ENCODE assay signal across 29 mouse cellular contexts in genomic region chr6:90397291-90397690, GRCm38 (mm10). TPM values are rescaled to one million over a fixed set of nuclear protein-coding genes. Genes with fewer than 3 reads are reported as not detected.
A peak's percentile ranks its signal among the peaks of the same experiment; 100 is the strongest.
DNase-seq lines count a peak whose midpoint lies in the region; ATAC-seq and TF ChIP-seq lines count a peak whose summit lies in the region.
"Had no signal": no experiment of that assay in that cellular context is flagged by ENCODE, and none has a peak within 500 bp of the region (broad histone marks: within the 10 kb centered on the region; RNA-seq: fewer than 3 reads in every experiment).

No protein-coding gene starts in this region.

- H3K27me3 ChIP-seq in liver, adult 2 months (ENCODE audit: control insufficient read depth, insufficient read depth, low read length), result no peaks in the 10 kb centered on the region
- no peaks in the 10 kb centered on the region for H3K27me3 ChIP-seq in liver, embryonic 12.5 days (replicated peaks)
- H3K27me3 ChIP-seq in intestine, postnatal 0 days (replicated peaks; ENCODE audit: control insufficient read depth, insufficient read depth, low read length), result no peaks in the 10 kb centered on the region
- no peaks in the 10 kb centered on the region for H3K27me3 ChIP-seq in liver, embryonic 16.5 days (ENCODE audit: control insufficient read depth, insufficient read depth, low read depth, low read length)
- H3K27me3 ChIP-seq: CH12.LX; embryonic facial prominence, embryonic 12.5 days; heart, embryonic 15.5 days; hindbrain, embryonic 12.5 days; midbrain, embryonic 13.5 days; neural tube, embryonic 13.5 days; stomach, embryonic 15.5 days had no signal

- peak overlapping the region; percentile 45 for H3K27ac ChIP-seq in liver, adult 2 months (replicated peaks; ENCODE audit: insufficient read depth, low read depth, low read length)
- no peak overlapping the region for H3K27ac ChIP-seq in liver, embryonic 12.5 days
- H3K27ac ChIP-seq in intestine, postnatal 0 days (ENCODE audit: low read depth, low read length), result no peak overlapping the region; the same call in 1 of the 2 replicates
- peak overlapping the region; percentile 2; the same call in 1 of the 2 replicates for H3K27ac ChIP-seq in liver, embryonic 16.5 days (ENCODE audit: low read length)
- H3K27ac ChIP-seq: embryonic facial prominence, embryonic 12.5 days; heart, embryonic 10.5 days; heart, embryonic 15.5 days; hindbrain, embryonic 12.5 days; hindbrain, postnatal 0 days; liver, embryonic 14.5 days; macrophage; midbrain, embryonic 13.5 days; neural tube, embryonic 13.5 days; stomach, embryonic 15.5 days had no signal

- ATAC-seq in liver, embryonic 12.5 days, result no peak; the same call in 1 of the 2 replicates
- ATAC-seq in intestine, postnatal 0 days, result peak; percentile 69
- peak; percentile 64 for ATAC-seq in liver, embryonic 16.5 days (ENCODE audit: low read depth)
- ATAC-seq in CD4-positive, CD25-positive, alpha-beta regulatory T cell, adult 4 months, result no peak
- ATAC-seq: forebrain, embryonic 14.5 days; hindbrain, postnatal 0 days; midbrain, embryonic 13.5 days had no signal

- no peak overlapping the region for H3K9ac ChIP-seq in liver, adult 2 months (ENCODE audit: low read depth, low read length)
- H3K9ac ChIP-seq in liver, embryonic 12.5 days, result no peak overlapping the region
- H3K9ac ChIP-seq in intestine, postnatal 0 days (ENCODE audit: low read depth, low read length), result no peak overlapping the region
- no peak overlapping the region for H3K9ac ChIP-seq in liver, embryonic 16.5 days (ENCODE audit: low read depth, low read length)
- H3K9ac ChIP-seq: embryonic facial prominence, embryonic 12.5 days; heart, embryonic 15.5 days; hindbrain, embryonic 12.5 days; liver, embryonic 14.5 days; midbrain, embryonic 13.5 days; neural tube, embryonic 13.5 days; stomach, embryonic 15.5 days had no signal

- H3K79me2 ChIP-seq in liver, adult 2 months (ENCODE audit: control insufficient read depth, insufficient read depth, low read length), result no peaks in the 10 kb centered on the region

- no peak overlapping the region for H3K4me3 ChIP-seq in liver, adult 2 months (ENCODE audit: insufficient read depth, low read depth, low read length)
- H3K4me3 ChIP-seq in liver, embryonic 12.5 days, result no peak overlapping the region
- no peak overlapping the region for H3K4me3 ChIP-seq in intestine, postnatal 0 days (ENCODE audit: low read depth, low read length)
- H3K4me3 ChIP-seq in liver, embryonic 16.5 days (ENCODE audit: low read depth, low read length), result no peak overlapping the region
- H3K4me3 ChIP-seq: embryonic facial prominence, embryonic 12.5 days; heart, embryonic 10.5 days; heart, embryonic 15.5 days; hindbrain, embryonic 12.5 days; midbrain, embryonic 13.5 days; neural tube, embryonic 13.5 days; stomach, embryonic 15.5 days had no signal

- 77% methylated on average over 3 of the region's 3 CpGs for WGBS in liver, adult 2 months
- WGBS in liver, embryonic 12.5 days (ENCODE audit: insufficient replicate concordance), result 78% methylated on average over 3 of the region's 3 CpGs
- 54% methylated on average over 3 of the region's 3 CpGs for WGBS in intestine, postnatal 0 days
- 74% methylated on average over 3 of the region's 3 CpGs for WGBS in liver, embryonic 16.5 days (ENCODE audit: insufficient replicate concordance)

- no peak for TF ChIP-seq CTCF in liver, adult 2 months (IDR thresholded peaks at IDR 0.05; ENCODE audit: low read depth, low read length)
- TF ChIP-seq CTCF in intestine, postnatal 0 days (IDR thresholded peaks at IDR 0.05; ENCODE audit: low read depth), result no peak

- intact Hi-C loops in heart, postnatal 14 days (cut with DNase I), result no loop called here

- peak; percentile 81 for DNase-seq in liver, adult 2 months (ENCODE audit: extremely low read depth, low read depth, low spot score)
- no peak for DNase-seq in lung, postnatal 4 days
- DNase-seq in heart, postnatal 14 days, result no peak
- DNase-seq: adrenal gland, adult 8-10 months; B cell, adult 2 months; cerebellum, adult 8-10 months; cerebellum, postnatal 25 days; gastrocnemius, postnatal 14 days; heart, adult 11 months; heart, postnatal 36 days; kidney, adult 8-10 months; thymus, postnatal 14 days had no signal

- peaks cover 33% of the 10 kb centered on the region for H3K4me1 ChIP-seq in liver, adult 2 months (ENCODE audit: control insufficient read depth, insufficient read depth, low read length)
- no peaks in the 10 kb centered on the region for H3K4me1 ChIP-seq in liver, embryonic 12.5 days
- peaks cover 3% of the 10 kb centered on the region; the same call in 1 of the 2 replicates for H3K4me1 ChIP-seq in intestine, postnatal 0 days (replicated peaks; ENCODE audit: control insufficient read depth, insufficient read depth, low read length)
- H3K4me1 ChIP-seq in liver, embryonic 16.5 days (ENCODE audit: control insufficient read depth, low read depth, low read length), result no peaks in the 10 kb centered on the region; the same call in 1 of the 2 replicates
- H3K4me1 ChIP-seq: embryonic facial prominence, embryonic 12.5 days; heart, embryonic 15.5 days; hindbrain, embryonic 12.5 days; midbrain, embryonic 13.5 days; neural tube, embryonic 13.5 days; stomach, embryonic 15.5 days had no signal

- H3K4me2 ChIP-seq in liver, embryonic 12.5 days, result no peak overlapping the region
- H3K4me2 ChIP-seq in intestine, postnatal 0 days (replicated peaks; ENCODE audit: low read depth), result no peak overlapping the region
- no peak overlapping the region for H3K4me2 ChIP-seq in liver, embryonic 16.5 days (ENCODE audit: low read depth, low read length)
- H3K4me2 ChIP-seq: embryonic facial prominence, embryonic 12.5 days; heart, embryonic 15.5 days; hindbrain, embryonic 12.5 days; midbrain, embryonic 13.5 days; neural tube, embryonic 13.5 days; stomach, embryonic 15.5 days had no signal

- peaks cover 12% of the 10 kb centered on the region for H3K36me3 ChIP-seq in liver, adult 2 months (ENCODE audit: control insufficient read depth, insufficient read depth, low read length)
- H3K36me3 ChIP-seq in liver, embryonic 12.5 days, result peaks cover 34% of the 10 kb centered on the region
- H3K36me3 ChIP-seq in intestine, postnatal 0 days (ENCODE audit: control insufficient read depth, insufficient read depth), result peaks cover 37% of the 10 kb centered on the region
- H3K36me3 ChIP-seq in liver, embryonic 16.5 days (ENCODE audit: control insufficient read depth, insufficient read depth), result peaks cover 13% of the 10 kb centered on the region; the same call in 1 of the 2 replicates

- H3K9me3 ChIP-seq in liver, embryonic 12.5 days (replicated peaks), result no peaks in the 10 kb centered on the region
- H3K9me3 ChIP-seq in intestine, postnatal 0 days (ENCODE audit: control insufficient read depth), result no peaks in the 10 kb centered on the region
- H3K9me3 ChIP-seq in liver, embryonic 16.5 days (replicated peaks; ENCODE audit: control insufficient read depth, low read length), result no peaks in the 10 kb centered on the region
- H3K9me3 ChIP-seq: embryonic facial prominence, embryonic 12.5 days; heart, embryonic 10.5 days; heart, embryonic 15.5 days; hindbrain, embryonic 12.5 days; midbrain, embryonic 13.5 days; neural tube, embryonic 13.5 days; stomach, embryonic 15.5 days had no signal

- TF ChIP-seq POLR2A in liver, adult 2 months (IDR thresholded peaks at IDR 0.05; ENCODE audit: extremely low read depth, insufficient read depth, low read length), result no peak

RNA-seq across cellular contexts. Expression of gene Zxdc, which starts 28.0 kb away (rescaled TPM):
- total RNA-seq in liver, adult 2 months (2014; rRNA removed), result 9.8 and 13.3 TPM in 2 replicates
- polyA plus RNA-seq in liver, adult 2 months (2012; rRNA removed), result 9.1 and 10.1 TPM in 2 replicates
- 5.6 and 7.9 TPM in 2 replicates for polyA plus RNA-seq in liver, embryonic 12.5 days (2016; fragmentation: Nextera tagmentation; extraction: Ambion mirVana)
- polyA plus RNA-seq in intestine, postnatal 0 days (2015; fragmentation: Nextera tagmentation; extraction: Ambion mirVana), result 5.0 and 5.3 TPM in 2 replicates
- polyA plus RNA-seq in liver, embryonic 16.5 days (2015; fragmentation: Nextera tagmentation; extraction: Ambion mirVana), result 2.0 and 3.0 TPM in 2 replicates
- polyA plus RNA-seq in CD4-positive, CD25-positive, alpha-beta regulatory T cell, adult 4 months (2017; shearing (Covaris generic)), result 1 to 10 TPM; 5.9 to 6.8 TPM
- total RNA-seq in heart, postnatal 14 days (2021), result 10 to 100 TPM; 15.8 to 16.3 TPM

RNA-seq across cellular contexts. Expression of gene Cfap100, which starts 31.3 kb away (rescaled TPM):
- 0.20 and 0.28 TPM in 2 replicates for total RNA-seq in liver, adult 2 months (2014; rRNA removed)
- 0.17 and 0.33 TPM in 2 replicates for polyA plus RNA-seq in liver, adult 2 months (2012; rRNA removed)
- not detected in 2 replicates for polyA plus RNA-seq in liver, embryonic 12.5 days (2016; fragmentation: Nextera tagmentation; extraction: Ambion mirVana)
- polyA plus RNA-seq in intestine, postnatal 0 days (2015; fragmentation: Nextera tagmentation; extraction: Ambion mirVana), result 0.07 TPM in 1 of 2 replicates, not detected in the other
- 0.08 and 0.19 TPM in 2 replicates for polyA plus RNA-seq in liver, embryonic 16.5 days (2015; fragmentation: Nextera tagmentation; extraction: Ambion mirVana)
- polyA plus RNA-seq in CD4-positive, CD25-positive, alpha-beta regulatory T cell, adult 4 months (2017; shearing (Covaris generic)), result not detected
- under 1 TPM in 1 of 2 experiments, not detected in 1; 0.14 TPM for total RNA-seq in heart, postnatal 14 days (2021)
- total RNA-seq: CH12.LX; megakaryocyte-erythroid progenitor cell, adult 5-6 weeks had no signal
- polyA plus RNA-seq: heart, embryonic 10.5 days; macrophage had no signal

Comparison
In these comparisons a context has a peak if more than half of its experiments do, and no peak if none do; other contexts are left out.
1. H3K27ac ChIP-seq: peak in liver, adult 2 months (single experiment) and liver, embryonic 16.5 days (single experiment); none in liver, embryonic 12.5 days (single experiment) and intestine, postnatal 0 days (single experiment).
2. ATAC-seq: peak in intestine, postnatal 0 days (single experiment) and liver, embryonic 16.5 days (single experiment); none in liver, embryonic 12.5 days (single experiment) and CD4-positive, CD25-positive, alpha-beta regulatory T cell, adult 4 months (single experiment).